Mouse (Mus musculus): ENCODE data around the gene Lcp2. TPM values are rescaled to one million over a fixed set of nuclear protein-coding genes. Genes with fewer than 3 reads are reported as not detected.
"Not testable (repeated sequence)": the region's sequence is repeated elsewhere in the genome, so short reads cannot be mapped to it uniquely, and the experiment has no call there.

Lcp2 gene
- polyA plus RNA-seq, 1 experiment from 2014 or later = 4.7 TPM

DNA sequence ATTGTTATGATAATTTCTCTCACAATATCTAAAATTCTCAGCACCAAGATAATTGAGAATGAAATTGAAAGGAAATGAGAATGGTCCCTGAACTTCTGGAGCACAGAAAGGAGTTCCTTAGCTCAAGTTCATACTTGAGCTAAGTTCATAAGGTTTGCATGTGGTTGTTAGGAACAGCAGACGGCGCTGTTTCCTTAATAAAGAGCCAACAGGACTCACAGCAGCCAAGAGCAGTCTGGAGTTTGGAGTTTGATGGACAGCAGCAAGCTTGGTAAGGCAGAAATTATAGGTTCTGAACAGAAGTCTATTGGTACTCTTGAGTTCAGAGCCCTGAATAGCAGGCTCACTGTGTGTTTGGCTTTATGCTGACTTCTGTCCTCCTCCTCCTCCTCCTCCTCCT, 76.4 kb downstream of the Lcp2 start:
- no peak for ATAC-seq (ENCODE audit: insufficient read depth, low FRiP score)
- 15% methylated on average over 2 of the region's 2 CpGs for WGBS
- Histone ChIP-seq H3K36me3 (ENCODE audit: control insufficient read depth, insufficient read depth, low read length) (no peaks in the 10 kb centered on the region), H3K9me3 (replicated peaks; ENCODE audit: control insufficient read depth, low read length) (no peaks in the 10 kb centered on the region), H3K4me1 (ENCODE audit: control insufficient read depth, insufficient read depth, low read length) (no peaks in the 10 kb centered on the region), H3K4me3 (replicated peaks; ENCODE audit: low read length) (no peak overlapping the region), H3K27ac (ENCODE audit: low read length) (no peak overlapping the region), H3K4me2 (ENCODE audit: low read depth, low read length) (no peak overlapping the region), H3K27me3 (ENCODE audit: control insufficient read depth, insufficient read depth, low read length) (no peaks in the 10 kb centered on the region), H3K9ac (ENCODE audit: low read length) (no peak overlapping the region)

DNA sequence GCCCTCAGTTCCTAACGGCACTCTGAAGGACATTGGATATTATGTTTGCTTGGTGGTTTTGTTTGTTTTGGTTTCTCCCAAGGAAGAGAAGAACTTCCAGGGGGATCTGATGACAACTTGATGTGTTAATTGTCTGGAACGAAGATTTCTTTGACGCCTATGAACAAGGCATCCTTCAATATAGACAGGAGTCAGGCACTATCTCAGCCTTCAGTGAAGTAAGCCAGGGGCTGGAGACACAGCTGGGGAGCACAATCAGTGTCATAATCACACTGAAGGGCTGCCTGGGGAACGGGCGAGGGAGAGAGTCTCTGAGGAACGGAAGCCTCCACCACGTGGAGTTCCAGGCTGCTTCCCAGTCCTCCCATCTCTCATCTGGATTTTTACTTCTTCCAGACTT, 78.1 kb downstream of the Lcp2 start:
- no peak overlapping the region for H3K4me3 ChIP-seq (replicated peaks; ENCODE audit: low read length)
- no peaks in the 10 kb centered on the region for H3K4me1 ChIP-seq (ENCODE audit: control insufficient read depth, insufficient read depth, low read length)
- H3K27me3 ChIP-seq (ENCODE audit: control insufficient read depth, insufficient read depth, low read length) = no peaks in the 10 kb centered on the region
- H3K9ac ChIP-seq (ENCODE audit: low read length) = no peak overlapping the region
- no peaks in the 10 kb centered on the region for H3K36me3 ChIP-seq (ENCODE audit: control insufficient read depth, insufficient read depth, low read length)
- WGBS = 41% methylated on average over 7 of the region's 7 CpGs
- H3K27ac ChIP-seq (ENCODE audit: low read length) = no peak overlapping the region
- H3K4me2 ChIP-seq (ENCODE audit: low read depth, low read length) = no peak overlapping the region
- no peak for ATAC-seq (ENCODE audit: insufficient read depth, low FRiP score)
- H3K9me3 ChIP-seq (replicated peaks; ENCODE audit: control insufficient read depth, low read length) = no peaks in the 10 kb centered on the region

DNA sequence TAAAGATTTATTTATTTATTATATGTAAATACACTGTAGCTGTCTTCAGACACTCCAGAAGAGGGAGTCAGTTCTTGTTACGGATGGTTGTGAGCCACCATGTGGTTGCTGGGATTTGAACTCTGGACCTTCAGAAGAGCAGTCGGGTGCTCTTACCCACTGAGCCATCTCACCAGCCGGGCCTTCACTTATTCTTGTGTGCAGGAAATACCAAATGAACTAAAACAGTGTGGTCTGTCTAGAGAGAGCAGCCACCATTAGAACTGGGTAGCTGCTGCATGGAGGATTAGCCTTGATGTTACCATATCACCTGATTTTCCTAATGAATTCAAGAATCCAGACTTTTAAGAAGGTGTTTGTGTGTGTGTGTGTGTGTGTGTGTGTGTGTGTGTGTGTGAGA, 79.0 kb downstream of the Lcp2 start:
- H3K9ac ChIP-seq (ENCODE audit: low read length); H3K9me3 ChIP-seq (replicated peaks; ENCODE audit: control insufficient read depth, low read length); H3K4me3 ChIP-seq (replicated peaks; ENCODE audit: low read length); H3K27ac ChIP-seq (ENCODE audit: low read length); H3K4me2 ChIP-seq (ENCODE audit: low read depth, low read length); H3K36me3 ChIP-seq (ENCODE audit: control insufficient read depth, insufficient read depth, low read length); ATAC-seq (ENCODE audit: insufficient read depth, low FRiP score); H3K27me3 ChIP-seq (ENCODE audit: control insufficient read depth, insufficient read depth, low read length); H3K4me1 ChIP-seq (ENCODE audit: control insufficient read depth, insufficient read depth, low read length): not testable (repeated sequence)
- WGBS = 81% methylated on average over 3 of the region's 3 CpGs

DNA sequence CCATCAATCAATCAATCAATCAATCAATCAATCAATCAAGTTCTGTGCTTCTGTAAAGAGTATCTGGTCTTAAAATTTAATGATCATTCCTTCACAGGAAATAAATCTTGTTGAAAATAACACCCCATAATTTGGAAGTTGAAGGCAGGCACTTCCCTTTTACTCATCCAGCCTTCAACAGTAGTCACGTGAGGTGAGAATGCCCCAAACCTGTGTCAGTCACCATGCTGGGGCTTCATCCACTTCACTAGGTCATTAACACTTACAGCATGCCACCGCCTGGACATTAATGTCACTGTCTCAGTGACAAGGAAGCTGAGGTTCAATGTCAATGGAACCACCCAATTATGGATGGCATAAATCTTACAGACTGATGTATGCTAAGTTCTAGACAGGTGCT, 81.7 kb downstream of the Lcp2 start:
- Histone ChIP-seq H3K27ac (ENCODE audit: low read length) (no peak overlapping the region), H3K36me3 (ENCODE audit: control insufficient read depth, insufficient read depth, low read length) (no peaks in the 10 kb centered on the region), H3K4me1 (ENCODE audit: control insufficient read depth, insufficient read depth, low read length) (no peaks in the 10 kb centered on the region), H3K9me3 (replicated peaks; ENCODE audit: control insufficient read depth, low read length) (no peaks in the 10 kb centered on the region), H3K4me3 (replicated peaks; ENCODE audit: low read length) (no peak overlapping the region), H3K27me3 (ENCODE audit: control insufficient read depth, insufficient read depth, low read length) (no peaks in the 10 kb centered on the region), H3K4me2 (ENCODE audit: low read depth, low read length) (no peak overlapping the region), H3K9ac (ENCODE audit: low read length) (no peak overlapping the region)
- ATAC-seq (ENCODE audit: insufficient read depth, low FRiP score) = no peak
- 77% methylated on average over 2 of the region's 2 CpGs for WGBS

DNA sequence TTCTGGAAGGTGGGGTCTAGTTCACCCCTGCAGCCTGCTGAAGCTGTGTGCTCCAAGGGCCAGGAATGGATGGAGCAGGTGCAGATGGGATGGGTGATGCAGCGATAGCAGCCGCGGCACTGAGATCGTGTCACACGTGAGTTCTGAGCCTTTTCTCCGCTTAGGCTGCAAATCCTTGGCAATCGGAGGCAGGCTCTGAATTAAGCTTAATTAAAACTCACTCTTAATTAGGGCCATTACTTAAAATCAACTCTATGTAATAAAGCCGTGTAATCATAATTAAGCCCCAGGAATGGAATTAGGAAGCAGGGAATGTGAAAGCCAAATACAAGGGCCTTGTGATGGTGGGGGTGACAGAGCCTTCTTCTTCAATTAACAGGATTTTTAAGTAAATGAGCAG, 92.6 kb downstream of the Lcp2 start:
- no peak overlapping the region for H3K9ac ChIP-seq (ENCODE audit: low read length)

More for the DNA sequence above, 92.6 kb downstream of the Lcp2 start:
- no peaks in the 10 kb centered on the region for H3K4me1 ChIP-seq (ENCODE audit: control insufficient read depth, insufficient read depth, low read length)
- no peak overlapping the region for H3K27ac ChIP-seq (ENCODE audit: low read length)
- no peak overlapping the region for H3K4me2 ChIP-seq (ENCODE audit: low read depth, low read length)
- no peaks in the 10 kb centered on the region for H3K36me3 ChIP-seq (ENCODE audit: control insufficient read depth, insufficient read depth, low read length)
- H3K9me3 ChIP-seq (replicated peaks; ENCODE audit: control insufficient read depth, low read length) = no peaks in the 10 kb centered on the region
- WGBS = 93% methylated on average over 8 of the region's 8 CpGs
- no peak overlapping the region for H3K4me3 ChIP-seq (replicated peaks; ENCODE audit: low read length)
- no peaks in the 10 kb centered on the region for H3K27me3 ChIP-seq (ENCODE audit: control insufficient read depth, insufficient read depth, low read length)
- no peak for ATAC-seq (ENCODE audit: insufficient read depth, low FRiP score)

Other genes with a start within 250 kb of the Lcp2 start
- gene Kcnmb1, start 83.9 kb upstream of the Lcp2 start, polyA plus RNA-seq (2015; fragmentation: Nextera tagmentation; extraction: Ambion mirVana) = 2.6 and 2.9 TPM in 2 replicates
- 10.7 and 13.2 TPM in 2 replicates for gene Kcnip1, start 53.8 kb upstream of the Lcp2 start, polyA plus RNA-seq (2015; fragmentation: Nextera tagmentation; extraction: Ambion mirVana)
- gene 4930469K13Rik, start 51.6 kb downstream of the Lcp2 start, polyA plus RNA-seq (2015; fragmentation: Nextera tagmentation; extraction: Ambion mirVana) = not detected in 2 replicates
- not detected in 2 replicates for gene Foxi1, start 161.2 kb downstream of the Lcp2 start, polyA plus RNA-seq (2015; fragmentation: Nextera tagmentation; extraction: Ambion mirVana)